Mouse (Mus musculus): Measurements from ENCODE around the gene Rnd2.
"Not testable (repeated sequence)": the region's sequence is repeated elsewhere in the genome, so short reads cannot be mapped to it uniquely, and the experiment has no call there.

Gene Rnd2

GRCm38 (mm10) chr11:101469155-101469554 lies 4.4 kb downstream of the Rnd2 start:
- DNase-seq: no peak

- DNase-seq: no peak
Measured at GRCm38 (mm10) chr11:101470206-101470605, 5.4 kb downstream of the Rnd2 start.

GRCm38 (mm10) chr11:101471926-101472325 lies 7.1 kb downstream of the Rnd2 start:
- DNase-seq: no peak

GRCm38 (mm10) chr11:101472336-101472735 lies 7.5 kb downstream of the Rnd2 start:
- peak; percentile 45 for DNase-seq

GRCm38 (mm10) chr11:101473686-101474085 lies 8.9 kb downstream of the Rnd2 start:
- DNase-seq: not testable (repeated sequence)

GRCm38 (mm10) chr11:101474298-101474697 lies 9.5 kb downstream of the Rnd2 start:
- DNase-seq: no peak

GRCm38 (mm10) chr11:101476361-101476760 lies 11.6 kb downstream of the Rnd2 start:
- DNase-seq: not testable (repeated sequence)

GRCm38 (mm10) chr11:101477194-101477551 lies 12.4 kb downstream of the Rnd2 start:
- DNase-seq: no peak

GRCm38 (mm10) chr11:101477552-101478211 lies 12.9 kb downstream of the Rnd2 start:
- DNase-seq: no peak

GRCm38 (mm10) chr11:101479171-101479635 lies 14.4 kb downstream of the Rnd2 start:
- no peak for DNase-seq

GRCm38 (mm10) chr11:101480912-101481311 lies 16.1 kb downstream of the Rnd2 start:
- no peak for DNase-seq

- DNase-seq: no peak
Measured at GRCm38 (mm10) chr11:101483804-101484203, 19.0 kb downstream of the Rnd2 start.

- no peak for DNase-seq
Measured at GRCm38 (mm10) chr11:101484245-101484644, 19.4 kb downstream of the Rnd2 start.

- no peak for DNase-seq
Measured at GRCm38 (mm10) chr11:101484814-101485213, 20.0 kb downstream of the Rnd2 start.

- no peak for DNase-seq
Measured at GRCm38 (mm10) chr11:101485509-101486028, 20.8 kb downstream of the Rnd2 start.

GRCm38 (mm10) chr11:101486126-101486525 lies 21.3 kb downstream of the Rnd2 start:
- no peak for DNase-seq

- DNase-seq: no peak
Measured at GRCm38 (mm10) chr11:101506269-101506780, 41.5 kb downstream of the Rnd2 start.

GRCm38 (mm10) chr11:101507090-101507489 lies 42.3 kb downstream of the Rnd2 start:
- no peak for DNase-seq

- no peak for DNase-seq
Measured at GRCm38 (mm10) chr11:101518937-101519336, 54.1 kb downstream of the Rnd2 start.

GRCm38 (mm10) chr11:101519364-101519763 lies 54.6 kb downstream of the Rnd2 start:
- DNase-seq: no peak

Data from right cerebral cortex, postnatal 14 days (tissue).